Mouse (Mus musculus) spleen, postnatal 4 days (tissue): ENCODE measurements around the gene Olfr20.
"Not testable (repeated sequence)": the region's sequence is repeated elsewhere in the genome, so short reads cannot be mapped to it uniquely, and the experiment has no call there.

Experiments
- DNase-seq, 2 experiments: peaks; one replicate each; pipeline ENCODE4 v3.0.0; 2022; ENCODE audit warnings: low spot score in 2 of 2

Olfr20 gene

GRCm38 (mm10) chr11:73350483-73350882, at the start of gene Olfr20:
TSS of gene Olfr20 (plus strand) at chr11:73350783.
- DNase-seq, result no peak

GRCm38 (mm10) chr11:73303123-73303522, 47.5 kb upstream of the Olfr20 start:
- DNase-seq, result no peak

- no peak for DNase-seq
These were observed 34.6 kb upstream of the Olfr20 start for GRCm38 (mm10) chr11:73315961-73316360.

GRCm38 (mm10) chr11:73318581-73318980, 32.0 kb upstream of the Olfr20 start:
- DNase-seq, result not testable (repeated sequence)

GRCm38 (mm10) chr11:73321064-73321463, 29.5 kb upstream of the Olfr20 start:
- not testable (repeated sequence) for DNase-seq

- no peak for DNase-seq
These were observed 26.4 kb upstream of the Olfr20 start for GRCm38 (mm10) chr11:73323906-73324830.

- DNase-seq, result no peak
These were observed 24.1 kb upstream of the Olfr20 start for GRCm38 (mm10) chr11:73326485-73326886.

- DNase-seq, result no peak
These were observed 23.2 kb upstream of the Olfr20 start for GRCm38 (mm10) chr11:73327361-73327760.

- no peak for DNase-seq
These were observed 21.1 kb upstream of the Olfr20 start, which contains the start of the genes Aspa, Gm49340 and Spata22 for GRCm38 (mm10) chr11:73329442-73329841. TSS of gene Aspa (minus strand) at chr11:73329596. TSS of gene Gm49340 (plus strand) at chr11:73329741. TSS of gene Spata22 (plus strand) at chr11:73329741.

GRCm38 (mm10) chr11:73333357-73333756, 17.2 kb upstream of the Olfr20 start:
- no peak for DNase-seq

- DNase-seq, result no peak
These were observed 13.7 kb upstream of the Olfr20 start for GRCm38 (mm10) chr11:73336919-73337318.

GRCm38 (mm10) chr11:73370946-73371345, 20.4 kb downstream of the Olfr20 start, which contains the start of gene Olfr376:
TSS of gene Olfr376 (plus strand) at chr11:73371246.
- no peak for DNase-seq

GRCm38 (mm10) chr11:73395374-73395773, 44.8 kb downstream of the Olfr20 start:
- DNase-seq, result no peak

GRCm38 (mm10) chr11:73399514-73399913, 48.9 kb downstream of the Olfr20 start, which contains the start of gene Olfr1:
TSS of gene Olfr1 (minus strand) at chr11:73399614.
- no peak for DNase-seq
